Mouse (Mus musculus) forebrain, embryonic 14.5 days (tissue): ENCODE measurements at regions not wholly inside any gene's neighbourhood (a gene's known extent, or its start where the extent isn't known, plus 50 kb on each side); places are given as distances from the start of the nearest gene placed in this dataset.

Experiments used
- ATAC-seq: fragments of 200-750 bp; cut with Nextera tagmentation; 2 replicates; pipeline ENCODE4 v1.8.0; 2017; ENCODE audit warnings: mild to moderate bottlenecking, moderate library complexity
- DNase-seq: peaks from one replicate; pipeline ENCODE4 v3.0.0-alpha.2; 2015; ENCODE audit warnings: low spot score
- H3K27ac ChIP-seq: fragments of 300-500 bp; sonication (generic); 2 replicates; pipeline ENCODE4 v1.5.1; 2014; ENCODE audit warnings: low read depth, mild to moderate bottlenecking, control low read depth, low read length, moderate library complexity
- H3K27me3 ChIP-seq: fragments of 300-500 bp; sonication (generic); replicated peaks from 2 replicates; pipeline ENCODE4 v1.6.1; 2014; ENCODE audit warnings: low read length, control low read depth, mixed read lengths; ENCODE audit not compliant: control insufficient read depth, insufficient read depth
- H3K36me3 ChIP-seq: fragments of 300-500 bp; sonication (generic); 2 replicates; pipeline ENCODE4 v1.6.1; 2014; ENCODE audit warnings: low read length, control low read depth; ENCODE audit not compliant: control insufficient read depth, insufficient read depth
- H3K4me1 ChIP-seq: fragments of 300-500 bp; sonication (generic); 2 replicates; pipeline ENCODE4 v1.6.1; 2014; ENCODE audit warnings: antibody characterized with exemption, low read length, control low read depth; ENCODE audit not compliant: control insufficient read depth, insufficient read depth
- H3K4me2 ChIP-seq: fragments of 300-500 bp; sonication (generic); 2 replicates; pipeline ENCODE4 v1.6.1; 2014; ENCODE audit warnings: mild to moderate bottlenecking, control low read depth, low read length
- H3K4me3 ChIP-seq: fragments of 300-500 bp; sonication (generic); 2 replicates; pipeline ENCODE4 v1.5.1; 2014; ENCODE audit warnings: low read depth, low read length, control low read depth
- H3K9ac ChIP-seq: fragments of 300-500 bp; sonication (generic); 2 replicates; pipeline ENCODE4 v1.6.1; 2014; ENCODE audit warnings: mild to moderate bottlenecking, low read length, control low read depth, moderate library complexity
- H3K9me3 ChIP-seq: fragments of 300-500 bp; sonication (generic); replicated peaks from 2 replicates; pipeline ENCODE4 v1.6.1; 2016; ENCODE audit warnings: low read length, control low read depth, mixed read lengths; ENCODE audit not compliant: control insufficient read depth
- WGBS: fragments of 180-500 bp; shearing (Covaris S2); extraction: QIAGEN DNeasy Blood & Tissue Kit; methylation state at CpG from one replicate; pipeline ENCODE4 v1.1.7; 2014; 5-methylcytosine and 5-hydroxymethylcytosine counted together

DNA sequence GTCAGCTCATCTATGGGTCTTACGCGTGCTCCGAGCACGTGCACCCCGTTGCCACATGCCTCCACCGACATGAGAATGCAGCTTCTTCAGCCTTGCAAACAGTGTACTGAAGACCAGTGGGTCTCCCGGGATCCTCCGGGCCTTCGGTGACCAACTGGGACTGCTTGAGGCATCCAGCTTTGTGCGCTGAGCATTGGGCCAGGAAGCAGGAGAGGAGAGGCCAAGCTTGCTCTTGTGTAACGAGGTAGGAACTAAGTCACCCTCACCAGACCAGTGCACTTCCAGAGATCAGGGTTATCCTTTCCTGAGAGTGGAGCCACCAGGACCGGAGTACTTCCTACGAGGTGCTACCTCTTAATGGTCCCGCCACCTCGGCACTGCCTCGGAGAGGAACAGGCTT, 154.6 kb upstream of the Haao start:
- H3K27ac ChIP-seq, result no peak overlapping the region
- H3K4me3 ChIP-seq, result no peak overlapping the region
- H3K9me3 ChIP-seq, result no peaks in the 10 kb centered on the region
- 96% methylated on average over 16 of the region's 16 CpGs for WGBS
- H3K36me3 ChIP-seq, result no peaks in the 10 kb centered on the region
- H3K9ac ChIP-seq, result no peak overlapping the region
- no peak overlapping the region for H3K4me2 ChIP-seq
- no peaks in the 10 kb centered on the region for H3K27me3 ChIP-seq
- no peaks in the 10 kb centered on the region for H3K4me1 ChIP-seq
- ATAC-seq, result no peak
- no peak for DNase-seq

- no peaks in the 10 kb centered on the region for H3K36me3 ChIP-seq
- no peaks in the 10 kb centered on the region for H3K9me3 ChIP-seq
- H3K27ac ChIP-seq, result no peak overlapping the region
- H3K9ac ChIP-seq, result no peak overlapping the region
- ATAC-seq, result no peak
- H3K4me1 ChIP-seq, result no peaks in the 10 kb centered on the region
- H3K4me2 ChIP-seq, result no peak overlapping the region
- no peak overlapping the region for H3K4me3 ChIP-seq
- DNase-seq, result no peak
- H3K27me3 ChIP-seq, result no peaks in the 10 kb centered on the region
- WGBS, result 67% methylated on average over 6 of the region's 6 CpGs
Observed at GRCm38 (mm10) chr17:84000115-84000514, 152.4 kb upstream of the Haao start.

GRCm38 (mm10) chr17:83998972-83999545, 151.3 kb upstream of the Haao start:
- Histone ChIP-seq H3K4me3 (no peak overlapping the region), H3K4me2 (no peak overlapping the region), H3K27me3 (no peaks in the 10 kb centered on the region), H3K4me1 (no peaks in the 10 kb centered on the region), H3K9me3 (no peaks in the 10 kb centered on the region), H3K36me3 (no peaks in the 10 kb centered on the region), H3K27ac (no peak overlapping the region), H3K9ac (no peak overlapping the region)
- WGBS, result 84% methylated on average over 10 of the region's 10 CpGs
- ATAC-seq, result no peak
- no peak for DNase-seq

DNA sequence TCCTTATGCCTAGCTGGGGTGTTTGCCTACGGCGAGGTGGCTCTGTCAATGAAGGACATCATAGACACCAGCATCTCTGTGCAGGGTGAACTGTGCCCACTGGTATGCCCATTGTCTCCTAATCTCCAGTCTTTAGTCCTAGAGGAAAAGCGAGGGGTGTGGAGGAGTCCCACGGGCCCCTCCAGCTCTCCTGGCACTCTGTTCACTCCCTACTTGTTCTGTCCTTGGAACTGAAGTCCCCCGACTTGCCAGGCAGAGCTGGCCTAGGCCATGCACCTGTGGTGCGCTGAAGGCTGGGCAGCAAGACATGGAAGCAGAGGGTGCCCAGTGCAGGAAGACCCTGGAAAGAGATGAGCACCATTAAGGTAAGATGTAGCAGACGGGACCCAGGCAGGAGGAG, 150.6 kb upstream of the Haao start:
- no peak overlapping the region for H3K4me2 ChIP-seq
- WGBS, result 91% methylated on average over 7 of the region's 7 CpGs
- H3K9me3 ChIP-seq, result no peaks in the 10 kb centered on the region
- H3K27me3 ChIP-seq, result no peaks in the 10 kb centered on the region
- DNase-seq (no peak), ATAC-seq (no peak)
- H3K9ac ChIP-seq, result no peak overlapping the region
- H3K4me1 ChIP-seq, result no peaks in the 10 kb centered on the region
- no peak overlapping the region for H3K27ac ChIP-seq
- H3K36me3 ChIP-seq, result no peaks in the 10 kb centered on the region
- no peak overlapping the region for H3K4me3 ChIP-seq

- DNase-seq (no peak), ATAC-seq (no peak)
- Histone ChIP-seq H3K36me3 (no peaks in the 10 kb centered on the region), H3K27me3 (no peaks in the 10 kb centered on the region), H3K4me1 (no peaks in the 10 kb centered on the region), H3K9me3 (no peaks in the 10 kb centered on the region), H3K9ac (no peak overlapping the region), H3K27ac (no peak overlapping the region), H3K4me2 (no peak overlapping the region), H3K4me3 (no peak overlapping the region)
- 89% methylated on average over 11 of the region's 11 CpGs for WGBS
Observed at GRCm38 (mm10) chr17:83997778-83998177, 150.0 kb upstream of the Haao start.

GRCm38 (mm10) chr17:83993028-83993427, 145.3 kb upstream of the Haao start:
- DNase-seq (no peak), ATAC-seq (no peak)
- no peak overlapping the region for H3K4me2 ChIP-seq
- no peaks in the 10 kb centered on the region for H3K9me3 ChIP-seq
- H3K4me3 ChIP-seq, result no peak overlapping the region
- H3K36me3 ChIP-seq, result no peaks in the 10 kb centered on the region
- no peak overlapping the region for H3K27ac ChIP-seq
- WGBS, result 89% methylated on average over 2 of the region's 2 CpGs
- H3K27me3 ChIP-seq, result no peaks in the 10 kb centered on the region
- H3K4me1 ChIP-seq, result no peaks in the 10 kb centered on the region
- no peak overlapping the region for H3K9ac ChIP-seq

- Histone ChIP-seq H3K36me3 (no peaks in the 10 kb centered on the region), H3K4me2 (no peak overlapping the region), H3K9ac (no peak overlapping the region), H3K4me1 (no peaks in the 10 kb centered on the region), H3K27me3 (no peaks in the 10 kb centered on the region), H3K4me3 (no peak overlapping the region), H3K9me3 (no peaks in the 10 kb centered on the region), H3K27ac (no peak overlapping the region)
- ATAC-seq (no peak), DNase-seq (no peak)
- 72% methylated on average over 13 of the region's 13 CpGs for WGBS
Observed at GRCm38 (mm10) chr17:83990421-83991365, 142.9 kb upstream of the Haao start.

- Histone ChIP-seq H3K9ac (no peak overlapping the region), H3K4me2 (no peak overlapping the region), H3K9me3 (no peaks in the 10 kb centered on the region), H3K36me3 (no peaks in the 10 kb centered on the region), H3K27me3 (no peaks in the 10 kb centered on the region), H3K4me3 (no peak overlapping the region), H3K27ac (no peak overlapping the region), H3K4me1 (peaks cover 4% of the 10 kb centered on the region; the same call in 1 of the 2 replicates)
- no peak for DNase-seq
- no peak for ATAC-seq
- WGBS, result 33% methylated on average over 6 of the region's 6 CpGs
Observed at GRCm38 (mm10) chr17:83988897-83989296, 141.1 kb upstream of the Haao start.

DNA sequence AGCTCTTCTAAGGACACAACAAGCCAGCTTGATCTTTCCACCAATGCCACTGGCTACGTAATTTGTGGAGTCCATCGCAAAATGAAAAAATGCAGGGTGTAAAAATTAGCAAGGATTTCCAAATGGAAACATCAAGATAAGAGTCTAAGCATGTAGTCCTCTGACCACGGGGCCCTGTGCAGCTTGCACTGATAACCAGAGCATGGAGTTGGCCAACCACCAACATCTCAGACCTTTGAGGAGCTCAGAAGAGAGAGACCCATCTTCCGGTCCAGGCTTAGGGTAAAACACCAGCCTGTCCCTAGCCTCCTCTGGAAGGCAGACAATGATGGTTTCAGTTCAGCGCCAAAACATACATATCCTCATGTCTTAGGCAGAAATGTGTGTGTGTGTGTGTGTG, 140.4 kb upstream of the Haao start:
- H3K27me3 ChIP-seq, result no peaks in the 10 kb centered on the region
- ATAC-seq, result no peak
- WGBS, result 94% methylated on average over 5 of the region's 5 CpGs
- no peak overlapping the region for H3K4me2 ChIP-seq
- H3K36me3 ChIP-seq, result no peaks in the 10 kb centered on the region
- H3K27ac ChIP-seq, result no peak overlapping the region
- H3K9ac ChIP-seq, result no peak overlapping the region
- H3K9me3 ChIP-seq, result no peaks in the 10 kb centered on the region
- DNase-seq, result no peak
- no peak overlapping the region for H3K4me3 ChIP-seq
- peaks cover 5% of the 10 kb centered on the region; the same call in 1 of the 2 replicates for H3K4me1 ChIP-seq
